Mouse (Mus musculus) hindbrain, embryonic 15.5 days (tissue): ENCODE data around the gene Anapc11. TPM values are rescaled to one million over a fixed set of nuclear protein-coding genes. Genes with fewer than 3 reads are reported as not detected.

Experiments
- ATAC-seq: fragments of 200-750 bp; cut with Nextera tagmentation; 2 replicates; pipeline ENCODE4 v1.8.0; 2017; ENCODE audit warnings: low read depth, moderate number of reproducible peaks, moderate TSS enrichment; ENCODE audit not compliant: low FRiP score
- H3K27ac ChIP-seq: fragments of 300-500 bp; sonication (generic); replicated peaks from 2 replicates; pipeline ENCODE4 v1.5.1; 2015; ENCODE audit warnings: mild to moderate bottlenecking, inconsistent platforms
- H3K27me3 ChIP-seq: fragments of 300-500 bp; sonication (generic); 2 replicates; pipeline ENCODE4 v1.6.1; 2015; ENCODE audit warnings: control low read depth, inconsistent platforms
- H3K36me3 ChIP-seq: fragments of 300-500 bp; sonication (generic); 2 replicates; pipeline ENCODE4 v1.6.1; 2015; ENCODE audit warnings: control low read depth, inconsistent platforms
- H3K4me1 ChIP-seq: fragments of 300-500 bp; sonication (generic); replicated peaks from 2 replicates; pipeline ENCODE4 v1.6.1; 2015; ENCODE audit warnings: control low read depth, inconsistent platforms
- H3K4me2 ChIP-seq: fragments of 300-500 bp; sonication (generic); 2 replicates; pipeline ENCODE4 v1.6.1; 2015; ENCODE audit warnings: moderate library complexity, mild to moderate bottlenecking, inconsistent platforms
- H3K4me3 ChIP-seq: fragments of 300-500 bp; sonication (generic); 2 replicates; pipeline ENCODE4 v1.5.1; 2015; ENCODE audit warnings: mild to moderate bottlenecking, inconsistent platforms
- H3K9ac ChIP-seq: fragments of 300-500 bp; sonication (generic); 2 replicates; pipeline ENCODE4 v1.6.1; 2015; ENCODE audit warnings: inconsistent platforms
- H3K9me3 ChIP-seq: fragments of 300-500 bp; sonication (generic); 2 replicates; pipeline ENCODE4 v1.6.1; 2016; ENCODE audit warnings: control low read depth, inconsistent platforms
- WGBS: fragments of 180-500 bp; shearing (Covaris S2); methylation state at CpG from one replicate; pipeline ENCODE4 v1.1.7; 2015; 5-methylcytosine and 5-hydroxymethylcytosine counted together
- polyA plus RNA-seq: library from polyadenylated mRNA; unstranded; fragments of >200 nt; fragmentation: Nextera tagmentation; extraction: Ambion mirVana; gene quantifications from 2 replicates; pipeline ENCODE4 v1.2.1, GENCODE M21; 2015

The Anapc11 gene
- polyA plus RNA-seq, 1 experiment from 2014 or later = 215 TPM

GRCm38 (mm10) chr11:120562949-120563348, 35.3 kb upstream of the Anapc11 start:
- Histone ChIP-seq H3K4me3 (no peak overlapping the region), H3K4me2 (no peak overlapping the region), H3K27me3 (no peaks in the 10 kb centered on the region), H3K9me3 (no peaks in the 10 kb centered on the region), H3K27ac (no peak overlapping the region), H3K4me1 (no peaks in the 10 kb centered on the region), H3K9ac (no peak overlapping the region), H3K36me3 (peaks cover 90% of the 10 kb centered on the region)
- WGBS = 96% methylated on average over 13 of the region's 13 CpGs
- ATAC-seq = no peak

GRCm38 (mm10) chr11:120565114-120565513, 33.1 kb upstream of the Anapc11 start:
- WGBS = 83% methylated on average over 9 of the region's 9 CpGs

GRCm38 (mm10) chr11:120568324-120568723, 29.9 kb upstream of the Anapc11 start:
- no peak for ATAC-seq
- Histone ChIP-seq H3K36me3 (peaks cover 69% of the 10 kb centered on the region), H3K4me2 (no peak overlapping the region), H3K27ac (no peak overlapping the region), H3K4me3 (no peak overlapping the region), H3K9me3 (no peaks in the 10 kb centered on the region), H3K4me1 (peaks cover 16% of the 10 kb centered on the region), H3K27me3 (no peaks in the 10 kb centered on the region), H3K9ac (no peak overlapping the region)
- WGBS = 94% methylated on average over 6 of the region's 6 CpGs

More at GRCm38 (mm10) chr11:120565114-120565513, 33.1 kb upstream of the Anapc11 start:
- no peak overlapping the region for H3K9ac ChIP-seq
- no peak for ATAC-seq
- peaks cover 89% of the 10 kb centered on the region for H3K36me3 ChIP-seq
- H3K4me1 ChIP-seq = no peaks in the 10 kb centered on the region
- no peak overlapping the region for H3K4me3 ChIP-seq
- H3K9me3 ChIP-seq = no peaks in the 10 kb centered on the region
- H3K27ac ChIP-seq = no peak overlapping the region
- no peak overlapping the region for H3K4me2 ChIP-seq
- no peaks in the 10 kb centered on the region for H3K27me3 ChIP-seq

- H3K4me3 ChIP-seq = 0 out of 2 replicates have a peak overlapping the region, but pooled peaks have one; percentile 68
- ATAC-seq = no peak
These were observed 27.1 kb upstream of the Anapc11 start for GRCm38 (mm10) chr11:120571122-120571521.

GRCm38 (mm10) chr11:120571754-120572416, 26.3 kb upstream of the Anapc11 start:
- ATAC-seq = no peak
- Histone ChIP-seq H3K4me1 (peaks cover 27% of the 10 kb centered on the region), H3K4me3 (peak overlapping the region; percentile 68), H3K36me3 (peaks cover 35% of the 10 kb centered on the region), H3K9me3 (no peaks in the 10 kb centered on the region), H3K27ac (peak overlapping the region; percentile 87), H3K9ac (peak overlapping the region; percentile 78), H3K4me2 (peak overlapping the region; percentile 81), H3K27me3 (no peaks in the 10 kb centered on the region)
- 12% methylated on average over 11 of the region's 11 CpGs for WGBS

More at GRCm38 (mm10) chr11:120571122-120571521, 27.1 kb upstream of the Anapc11 start:
- H3K27ac ChIP-seq = no peak overlapping the region
- peaks cover 27% of the 10 kb centered on the region for H3K4me1 ChIP-seq
- peaks cover 42% of the 10 kb centered on the region for H3K36me3 ChIP-seq
- no peaks in the 10 kb centered on the region for H3K27me3 ChIP-seq
- peak overlapping the region; percentile 81 for H3K4me2 ChIP-seq
- no peak overlapping the region for H3K9ac ChIP-seq
- 91% methylated on average over 3 of the region's 3 CpGs for WGBS
- H3K9me3 ChIP-seq = no peaks in the 10 kb centered on the region

GRCm38 (mm10) chr11:120572417-120572751, 25.8 kb upstream of the Anapc11 start:
- ATAC-seq = peak; percentile 8; the same call in 1 of the 2 replicates
- Histone ChIP-seq H3K9me3 (no peaks in the 10 kb centered on the region), H3K27ac (peak overlapping the region; percentile 87), H3K9ac (peak overlapping the region; percentile 78), H3K4me3 (peak overlapping the region; percentile 68), H3K36me3 (peaks cover 31% of the 10 kb centered on the region), H3K4me1 (peaks cover 27% of the 10 kb centered on the region), H3K4me2 (peak overlapping the region; percentile 81), H3K27me3 (no peaks in the 10 kb centered on the region)
- WGBS = under 1% methylated on average over 17 of the region's 24 CpGs

GRCm38 (mm10) chr11:120572752-120573584, 25.3 kb upstream of the Anapc11 start, which contains the start of gene P4hb:
Gene P4hb, minus strand, starts transcription at chr11:120573253.
- peak within 1 kb of the TSS; percentile 94 for H3K4me2 ChIP-seq
- under 1% methylated on average over 93 of the region's 94 CpGs for WGBS
- no peaks in the 10 kb centered on the region for H3K9me3 ChIP-seq
- H3K4me3 ChIP-seq = peak within 1 kb of the TSS; percentile 68
- H3K27ac ChIP-seq = peak within 1 kb of the TSS; percentile 87
- H3K27me3 ChIP-seq = no peaks in the 10 kb centered on the region
- peak; percentile 98 for ATAC-seq
- peaks cover 27% of the 10 kb centered on the region for H3K4me1 ChIP-seq
- peak within 1 kb of the TSS; percentile 78 for H3K9ac ChIP-seq
- peaks cover 31% of the 10 kb centered on the region for H3K36me3 ChIP-seq

- no peaks in the 10 kb centered on the region for H3K27me3 ChIP-seq
- H3K9ac ChIP-seq = peak overlapping the region; percentile 73
- H3K4me1 ChIP-seq = peaks cover 31% of the 10 kb centered on the region
- H3K4me2 ChIP-seq = peak overlapping the region; percentile 94
- peak; percentile 7; the same call in 1 of the 2 replicates for ATAC-seq
- peaks cover 32% of the 10 kb centered on the region for H3K36me3 ChIP-seq
- peak overlapping the region; percentile 68 for H3K4me3 ChIP-seq
- H3K27ac ChIP-seq = peak overlapping the region; percentile 87
- 0% methylated on average over 23 of the region's 23 CpGs for WGBS
- H3K9me3 ChIP-seq = no peaks in the 10 kb centered on the region
These were observed 24.5 kb upstream of the Anapc11 start for GRCm38 (mm10) chr11:120573585-120574277.

GRCm38 (mm10) chr11:120574278-120574600, 24.0 kb upstream of the Anapc11 start:
- ATAC-seq = no peak
- Histone ChIP-seq H3K9me3 (no peaks in the 10 kb centered on the region), H3K27me3 (no peaks in the 10 kb centered on the region), H3K9ac (peak overlapping the region; percentile 73; the same call in 1 of the 2 replicates), H3K27ac (no peak overlapping the region), H3K4me1 (peaks cover 36% of the 10 kb centered on the region), H3K36me3 (peaks cover 37% of the 10 kb centered on the region), H3K4me2 (peak overlapping the region; percentile 94), H3K4me3 (peak overlapping the region; percentile 68)
- WGBS = 45% methylated on average over 5 of the region's 5 CpGs

GRCm38 (mm10) chr11:120575046-120575445, 23.2 kb upstream of the Anapc11 start:
- H3K4me1 ChIP-seq = peaks cover 45% of the 10 kb centered on the region
- no peak overlapping the region for H3K4me2 ChIP-seq
- H3K27ac ChIP-seq = no peak overlapping the region
- H3K9me3 ChIP-seq = no peaks in the 10 kb centered on the region
- H3K36me3 ChIP-seq = peaks cover 36% of the 10 kb centered on the region
- no peak for ATAC-seq
- H3K9ac ChIP-seq = no peak overlapping the region
- H3K4me3 ChIP-seq = no peak overlapping the region
- no peaks in the 10 kb centered on the region for H3K27me3 ChIP-seq
- 86% methylated on average over 2 of the region's 2 CpGs for WGBS

GRCm38 (mm10) chr11:120575940-120576339, 22.3 kb upstream of the Anapc11 start:
- H3K4me2 ChIP-seq = no peak overlapping the region
- no peak overlapping the region for H3K9ac ChIP-seq
- peaks cover 27% of the 10 kb centered on the region for H3K36me3 ChIP-seq
- H3K9me3 ChIP-seq = no peaks in the 10 kb centered on the region
- H3K4me1 ChIP-seq = peaks cover 47% of the 10 kb centered on the region
- no peak overlapping the region for H3K4me3 ChIP-seq
- no peak for ATAC-seq
- H3K27me3 ChIP-seq = no peaks in the 10 kb centered on the region
- no peak overlapping the region for H3K27ac ChIP-seq
